Mouse (Mus musculus) embryonic facial prominence, embryonic 12.5 days (tissue): ENCODE results near the gene Sept9. TPM values are rescaled to one million over a fixed set of nuclear protein-coding genes. Genes with fewer than 3 reads are reported as not detected.
"Not testable (repeated sequence)": the region's sequence is repeated elsewhere in the genome, so short reads cannot be mapped to it uniquely, and the experiment has no call there.

Experiments used
- ATAC-seq: fragments of 200-750 bp; cut with Nextera tagmentation; 2 replicates; pipeline ENCODE4 v1.8.0; 2017; ENCODE audit not compliant: insufficient number of reproducible peaks, insufficient read depth, low FRiP score, low TSS enrichment
- H3K27ac ChIP-seq: fragments of 300-500 bp; sonication (generic); 2 replicates; pipeline ENCODE4 v1.5.1; 2016; ENCODE audit warnings: mild to moderate bottlenecking
- H3K27me3 ChIP-seq: fragments of 300-500 bp; sonication (generic); 2 replicates; pipeline ENCODE4 v1.6.1; 2016; ENCODE audit warnings: mild to moderate bottlenecking, moderate library complexity
- H3K36me3 ChIP-seq: fragments of 300-500 bp; sonication (generic); 2 replicates; pipeline ENCODE4 v1.6.1; 2016; ENCODE audit warnings: mild to moderate bottlenecking
- H3K4me1 ChIP-seq: fragments of 300-500 bp; sonication (generic); 2 replicates; pipeline ENCODE4 v1.6.1; 2016
- H3K4me2 ChIP-seq: fragments of 300-500 bp; sonication (generic); replicated peaks from 2 replicates; pipeline ENCODE4 v1.6.1; 2016; ENCODE audit warnings: mild to moderate bottlenecking, moderate library complexity
- H3K4me3 ChIP-seq: fragments of 300-500 bp; sonication (generic); 2 replicates; pipeline ENCODE4 v1.5.1; 2016; ENCODE audit warnings: mild to moderate bottlenecking
- H3K9ac ChIP-seq: fragments of 300-500 bp; sonication (generic); 2 replicates; pipeline ENCODE4 v1.6.1; 2016; ENCODE audit warnings: mild to moderate bottlenecking, moderate library complexity
- H3K9me3 ChIP-seq: fragments of 300-500 bp; sonication (generic); 2 replicates; pipeline ENCODE4 v1.6.1; 2016; ENCODE audit warnings: mild to moderate bottlenecking, moderate library complexity
- WGBS: fragments of 180-500 bp; shearing (Covaris S2); methylation state at CpG from one replicate; pipeline ENCODE4 v1.1.7; 2016; 5-methylcytosine and 5-hydroxymethylcytosine counted together
- polyA plus RNA-seq: library from polyadenylated mRNA; unstranded; fragments of >200 nt; fragmentation: Nextera tagmentation; extraction: Ambion mirVana; gene quantifications from 2 replicates; pipeline ENCODE4 v1.2.1, GENCODE M21; 2016

Sept9 gene
- polyA plus RNA-seq, 1 experiment from 2014 or later: 230 TPM

GRCm38 (mm10) chr11:117339050-117339449, 139.6 kb downstream of the Sept9 start:
- WGBS: 90% methylated on average over 3 of the region's 3 CpGs
- Histone ChIP-seq H3K27ac (no peak overlapping the region), H3K4me1 (peaks cover 62% of the 10 kb centered on the region), H3K36me3 (0 out of 2 replicates have a peak, but pooled peaks cover 5% of the 10 kb centered on the region), H3K27me3 (no peaks in the 10 kb centered on the region), H3K9me3 (no peaks in the 10 kb centered on the region), H3K4me3 (no peak overlapping the region), H3K4me2 (no peak overlapping the region), H3K9ac (no peak overlapping the region)
- no peak for ATAC-seq

GRCm38 (mm10) chr11:117341218-117341617, 141.8 kb downstream of the Sept9 start:
- 61% methylated on average over 7 of the region's 7 CpGs for WGBS
- H3K4me2 ChIP-seq: no peak overlapping the region

DNA sequence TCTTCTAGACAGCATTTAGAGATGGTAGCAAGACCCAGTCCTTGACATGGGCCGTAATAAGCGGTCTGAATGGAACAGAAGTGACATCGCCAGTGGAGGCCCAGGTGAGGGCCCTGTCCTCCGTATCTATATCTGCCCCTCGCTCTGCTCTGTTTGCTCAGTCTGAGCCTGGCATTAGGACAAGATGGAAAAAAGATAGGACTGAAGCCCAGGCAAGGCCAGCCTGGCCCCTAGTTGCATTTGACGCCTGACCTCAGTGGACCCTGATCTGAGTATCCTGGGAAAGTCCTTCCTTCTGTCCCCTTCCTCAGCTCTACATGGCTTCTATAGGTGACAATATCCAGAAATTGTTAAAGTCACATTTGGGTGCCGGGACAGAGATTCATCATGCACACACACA, 142.6 kb downstream of the Sept9 start:
- ATAC-seq: no peak
- Histone ChIP-seq H3K27me3 (no peaks in the 10 kb centered on the region), H3K9me3 (no peaks in the 10 kb centered on the region), H3K27ac (no peak overlapping the region), H3K4me2 (no peak overlapping the region), H3K36me3 (0 out of 2 replicates have a peak, but pooled peaks cover 5% of the 10 kb centered on the region), H3K4me3 (no peak overlapping the region), H3K4me1 (peaks cover 78% of the 10 kb centered on the region), H3K9ac (no peak overlapping the region)
- WGBS: 92% methylated on average over 7 of the region's 7 CpGs

More at GRCm38 (mm10) chr11:117341218-117341617, 141.8 kb downstream of the Sept9 start:
- Histone ChIP-seq H3K4me1 (peaks cover 69% of the 10 kb centered on the region), H3K27ac (no peak overlapping the region), H3K9ac (no peak overlapping the region), H3K36me3 (0 out of 2 replicates have a peak, but pooled peaks cover 5% of the 10 kb centered on the region), H3K27me3 (no peaks in the 10 kb centered on the region), H3K9me3 (no peaks in the 10 kb centered on the region), H3K4me3 (no peak overlapping the region)
- no peak for ATAC-seq

DNA sequence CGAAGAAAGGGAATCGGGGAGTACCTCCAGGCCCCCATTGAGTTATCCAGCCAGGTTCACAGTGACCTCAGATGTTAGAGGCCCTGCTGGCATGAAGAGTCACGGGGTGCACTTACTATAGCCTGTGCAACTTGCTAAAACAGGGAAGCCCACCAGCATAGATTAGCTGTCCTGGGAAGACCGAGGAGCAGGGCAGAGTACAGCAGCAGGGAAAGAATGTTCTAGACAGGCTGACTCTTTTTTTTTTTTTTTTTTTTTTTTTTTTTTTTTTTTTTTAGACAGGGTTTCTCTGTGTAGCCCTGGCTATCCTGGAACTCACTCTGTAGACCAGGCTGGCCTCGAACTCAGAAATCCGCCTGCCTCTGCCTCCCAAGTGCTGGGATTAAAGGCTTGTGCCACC, 143.0 kb downstream of the Sept9 start:
- not testable (repeated sequence) for H3K9me3 ChIP-seq, H3K27me3 ChIP-seq, H3K4me3 ChIP-seq, H3K27ac ChIP-seq, H3K36me3 ChIP-seq, H3K4me2 ChIP-seq, ATAC-seq, H3K9ac ChIP-seq
- peaks cover 82% of the 10 kb centered on the region for H3K4me1 ChIP-seq
- WGBS: 93% methylated on average over 6 of the region's 6 CpGs

GRCm38 (mm10) chr11:117343800-117344199, 144.3 kb downstream of the Sept9 start:
- no peaks in the 10 kb centered on the region for H3K9me3 ChIP-seq
- peak overlapping the region; percentile 21 for H3K4me2 ChIP-seq
- 76% methylated on average over 5 of the region's 5 CpGs for WGBS
- H3K36me3 ChIP-seq: 0 out of 2 replicates have a peak, but pooled peaks cover 5% of the 10 kb centered on the region
- H3K27me3 ChIP-seq: no peaks in the 10 kb centered on the region
- peak overlapping the region; percentile 93 for H3K27ac ChIP-seq
- H3K9ac ChIP-seq: no peak overlapping the region
- peaks cover 82% of the 10 kb centered on the region for H3K4me1 ChIP-seq
- no peak for ATAC-seq
- H3K4me3 ChIP-seq: no peak overlapping the region

- Histone ChIP-seq H3K27me3 (no peaks in the 10 kb centered on the region), H3K4me1 (peaks cover 85% of the 10 kb centered on the region), H3K36me3 (0 out of 2 replicates have a peak, but pooled peaks cover 5% of the 10 kb centered on the region), H3K4me3 (no peak overlapping the region), H3K4me2 (peak overlapping the region; percentile 41), H3K9me3 (no peaks in the 10 kb centered on the region), H3K9ac (peak overlapping the region; percentile 24; the same call in 1 of the 2 replicates), H3K27ac (peak overlapping the region; percentile 93)
- 34% methylated on average over 11 of the region's 11 CpGs for WGBS
- no peak for ATAC-seq
Observed at GRCm38 (mm10) chr11:117344339-117345021, 145.0 kb downstream of the Sept9 start.

DNA sequence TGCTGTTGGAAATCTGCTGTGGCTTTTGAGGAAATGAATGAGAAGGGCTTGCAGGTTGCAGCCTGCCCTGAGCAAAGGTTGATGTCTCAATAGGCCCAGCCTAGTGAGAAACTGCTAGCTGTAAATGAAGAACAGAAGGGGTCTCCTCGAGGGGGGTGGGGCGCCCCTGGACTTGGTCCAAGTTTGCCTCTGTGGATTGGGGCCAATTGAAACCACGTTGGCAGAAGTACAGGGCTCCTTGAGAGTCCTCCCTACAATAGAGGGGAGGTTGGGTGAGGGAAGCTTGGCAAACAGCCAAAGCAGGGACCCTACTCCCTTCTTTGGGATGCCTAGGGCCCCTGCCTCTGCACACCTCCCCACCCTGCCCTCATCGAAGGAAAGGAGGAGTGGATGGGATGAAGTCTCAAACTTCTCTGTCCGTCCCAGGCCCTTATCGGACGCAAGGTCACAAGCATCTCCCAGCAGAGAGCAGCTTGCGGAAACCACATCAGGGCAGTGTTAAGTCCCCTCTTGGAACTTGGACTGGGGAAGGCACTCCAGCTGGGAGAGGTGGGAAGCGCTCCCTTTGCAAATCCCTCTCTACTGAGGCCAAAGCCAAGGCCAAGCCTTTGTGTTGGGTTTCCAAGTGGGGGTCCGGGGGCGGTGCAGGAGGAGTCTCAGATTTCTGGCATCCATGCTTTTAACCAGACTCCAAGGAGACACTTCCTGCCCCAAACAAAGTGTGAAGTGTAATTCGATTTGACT, 145.7 kb downstream of the Sept9 start:
- WGBS: 12% methylated on average over 12 of the region's 12 CpGs
- Histone ChIP-seq H3K27me3 (no peaks in the 10 kb centered on the region), H3K9ac (no peak overlapping the region), H3K4me3 (0 out of 2 replicates have a peak overlapping the region, but pooled peaks have one; percentile 12), H3K27ac (peak overlapping the region; percentile 93), H3K36me3 (0 out of 2 replicates have a peak, but pooled peaks cover 5% of the 10 kb centered on the region), H3K4me1 (peaks cover 92% of the 10 kb centered on the region), H3K9me3 (no peaks in the 10 kb centered on the region), H3K4me2 (peak overlapping the region; percentile 41)
- peak; percentile 64 for ATAC-seq

DNA sequence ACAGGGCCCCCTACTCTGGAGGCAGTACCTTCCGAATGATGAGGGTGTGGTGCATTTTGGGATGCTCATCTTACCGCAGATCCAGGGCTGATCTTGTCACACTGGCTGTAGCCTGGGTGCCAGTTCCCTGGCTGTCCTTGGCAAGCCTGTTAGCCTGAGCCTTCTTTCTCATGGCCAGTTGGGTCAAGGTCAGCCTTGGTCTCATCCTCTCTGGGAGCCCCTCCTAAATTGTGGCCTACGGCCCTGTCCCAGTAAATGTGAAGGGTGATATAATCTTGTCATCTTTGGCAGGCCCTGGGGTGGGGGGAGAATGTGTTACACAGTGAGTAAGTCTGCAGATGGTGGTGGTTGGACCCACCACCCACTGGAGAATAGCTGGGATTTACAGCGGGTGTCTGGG, 147.8 kb downstream of the Sept9 start:
- no peak overlapping the region for H3K4me3 ChIP-seq

GRCm38 (mm10) chr11:117348429-117349103, 149.1 kb downstream of the Sept9 start:
- H3K4me1 ChIP-seq: peaks cover 76% of the 10 kb centered on the region
- no peak overlapping the region for H3K4me3 ChIP-seq
- no peaks in the 10 kb centered on the region for H3K27me3 ChIP-seq
- H3K9me3 ChIP-seq: no peaks in the 10 kb centered on the region
- WGBS: 40% methylated on average over 10 of the region's 10 CpGs
- H3K36me3 ChIP-seq: peaks cover 24% of the 10 kb centered on the region
- no peak overlapping the region for H3K9ac ChIP-seq
- no peak for ATAC-seq
- peak overlapping the region; percentile 30; the same call in 1 of the 2 replicates for H3K4me2 ChIP-seq
- H3K27ac ChIP-seq: peak overlapping the region; percentile 93

More for the DNA sequence above, 147.8 kb downstream of the Sept9 start:
- WGBS: 66% methylated on average over 4 of the region's 4 CpGs
- Histone ChIP-seq H3K9me3 (no peaks in the 10 kb centered on the region), H3K27ac (peak overlapping the region; percentile 93), H3K4me2 (no peak overlapping the region), H3K9ac (0 out of 2 replicates have a peak overlapping the region, but pooled peaks have one; percentile 8), H3K36me3 (peaks cover 11% of the 10 kb centered on the region), H3K4me1 (peaks cover 84% of the 10 kb centered on the region), H3K27me3 (no peaks in the 10 kb centered on the region)
- no peak for ATAC-seq

- H3K4me3 ChIP-seq: no peak overlapping the region
- H3K36me3 ChIP-seq: peaks cover 35% of the 10 kb centered on the region
- no peak for ATAC-seq
- H3K27me3 ChIP-seq: no peaks in the 10 kb centered on the region
- peaks cover 64% of the 10 kb centered on the region for H3K4me1 ChIP-seq
- H3K27ac ChIP-seq: peak overlapping the region; percentile 93
- H3K4me2 ChIP-seq: peak overlapping the region; percentile 30
- H3K9ac ChIP-seq: no peak overlapping the region; the same call in 1 of the 2 replicates
- no peaks in the 10 kb centered on the region for H3K9me3 ChIP-seq
- WGBS: 15% methylated on average over 20 of the region's 20 CpGs
Observed at GRCm38 (mm10) chr11:117349429-117350363, 150.2 kb downstream of the Sept9 start.
